Mouse (Mus musculus): ENCODE results near the gene Timm13. TPM values are rescaled to one million over a fixed set of nuclear protein-coding genes. Genes with fewer than 3 reads are reported as not detected.

Gene Timm13
- polyA plus RNA-seq, 1 experiment: 474 TPM

DNA sequence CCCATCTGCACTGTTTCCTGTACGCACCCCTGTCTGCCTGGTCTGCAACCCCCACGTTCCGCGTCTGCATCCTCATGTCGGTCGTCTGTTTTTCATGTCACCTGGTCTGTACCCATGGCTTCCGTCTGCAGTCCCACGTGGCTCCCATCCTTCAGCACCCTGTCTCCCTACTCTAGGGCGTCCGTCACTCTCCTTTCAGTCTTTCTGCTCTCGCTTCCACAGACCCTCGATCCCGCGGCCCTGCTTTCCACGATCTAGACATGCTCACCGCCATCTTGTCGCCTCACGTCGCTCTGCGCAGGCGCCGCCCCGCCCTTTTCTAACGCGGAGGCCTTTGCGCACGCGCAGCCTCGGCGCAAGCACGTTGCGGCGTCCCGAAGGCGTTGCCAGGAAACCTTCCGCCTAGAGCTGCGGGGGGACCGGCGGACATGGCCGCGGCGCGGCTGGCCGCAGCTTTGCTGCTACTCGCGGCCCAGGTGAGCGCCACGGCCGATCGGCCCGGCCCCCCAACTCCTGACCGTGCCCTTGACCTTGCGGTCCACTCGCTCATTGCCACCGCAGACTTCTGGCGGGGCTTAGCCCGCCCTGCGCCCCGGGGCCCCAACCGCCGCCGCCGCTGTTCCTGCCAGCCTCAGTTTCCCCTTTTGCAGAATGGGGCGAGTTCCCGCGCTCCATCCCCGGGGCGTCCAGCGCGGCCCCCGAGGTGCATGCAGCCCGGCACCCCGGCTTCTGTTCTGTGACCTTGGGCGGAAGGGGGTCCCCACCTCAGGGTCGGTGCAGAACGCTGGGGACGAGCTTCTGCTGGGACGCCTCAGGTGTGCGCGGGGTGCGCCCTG, 45.6 kb downstream of the Timm13 start, which contains the start of the genes Lsm7 and Sppl2b:
Gene Lsm7 (minus strand): TSS at position 297 of the 836 bp plus-strand sequence.
Gene Sppl2b (plus strand): TSS at position 363 of the 836 bp plus-strand sequence.
- under 1% methylated on average over 81 of the region's 81 CpGs for WGBS
- Histone ChIP-seq H3K4me3 (ENCODE audit: insufficient read depth, low read depth, low read length) (peak within 1 kb of the TSS; percentile 89), H3K4me1 (ENCODE audit: control insufficient read depth, insufficient read depth, low read length) (peaks cover 7% of the 10 kb centered on the region), H3K36me3 (ENCODE audit: control insufficient read depth, insufficient read depth, low read length) (no peaks in the 10 kb centered on the region), H3K27me3 (replicated peaks; ENCODE audit: control insufficient read depth, insufficient read depth, low read length) (no peaks in the 10 kb centered on the region), H3K27ac (ENCODE audit: insufficient read depth, low read depth, low read length) (no peak within 1 kb of the TSS)
- peak; percentile 97 for DNase-seq
- TF ChIP-seq POLR2A (IDR thresholded peaks at IDR 0.05; ENCODE audit: low read depth, low read length) (peak; percentile 85), CTCF (conservative IDR thresholded peaks at IDR 0.05; ENCODE audit: insufficient read depth, insufficient read length, low read depth, low read length) (no peak)

Other genes with a start within 250 kb of the Timm13 start
- 77.7 and 80.7 TPM in 2 replicates for gene Btbd2, start 243.9 kb downstream of the Timm13 start, polyA plus RNA-seq (2012; rRNA removed)
- 163 and 210 TPM in 2 replicates for gene Mknk2, start 222.9 kb downstream of the Timm13 start, polyA plus RNA-seq (2012; rRNA removed)
- 14.3 and 19.5 TPM in 2 replicates for gene Mob3a, start 199.0 kb downstream of the Timm13 start, polyA plus RNA-seq (2012; rRNA removed)
- gene Izumo4, start 198.8 kb downstream of the Timm13 start, polyA plus RNA-seq (2012; rRNA removed): 36.8 and 39.5 TPM in 2 replicates
- 87.7 and 105 TPM in 2 replicates for gene Ap3d1, start 158.7 kb downstream of the Timm13 start, polyA plus RNA-seq (2012; rRNA removed)
- 18.4 and 19.5 TPM in 2 replicates for gene Dot1l, start 145.8 kb downstream of the Timm13 start, polyA plus RNA-seq (2012; rRNA removed)
- gene Sf3a2, start 102.8 kb downstream of the Timm13 start, polyA plus RNA-seq (2012; rRNA removed): 22.6 and 23.1 TPM in 2 replicates
- 36.9 and 39.3 TPM in 2 replicates for gene Plekhj1, start 102.3 kb downstream of the Timm13 start, polyA plus RNA-seq (2012; rRNA removed)
- gene Amh, start 95.7 kb downstream of the Timm13 start, polyA plus RNA-seq (2012; rRNA removed): 0.17 and 0.23 TPM in 2 replicates
- gene Jsrp1, start 87.5 kb downstream of the Timm13 start, polyA plus RNA-seq (2012; rRNA removed): 0.20 and 3.2 TPM in 2 replicates
- gene Oaz1, start 74.3 kb downstream of the Timm13 start, polyA plus RNA-seq (2012; rRNA removed): 1,045 and 1,074 TPM in 2 replicates
- gene Lingo3, start 56.9 kb downstream of the Timm13 start, polyA plus RNA-seq (2012; rRNA removed): 0.03 and 0.09 TPM in 2 replicates
- gene Lsm7, start 45.8 kb downstream of the Timm13 start, polyA plus RNA-seq (2012; rRNA removed): 79.0 and 98.1 TPM in 2 replicates
- gene Sppl2b, start 45.7 kb downstream of the Timm13 start, polyA plus RNA-seq (2012; rRNA removed): 58.2 and 88.0 TPM in 2 replicates
- 0.33 and 0.52 TPM in 2 replicates for gene Tmprss9, start 29.1 kb downstream of the Timm13 start, polyA plus RNA-seq (2012; rRNA removed)
- 8.5 and 10.1 TPM in 2 replicates for gene Lmnb2, start 17.3 kb upstream of the Timm13 start, polyA plus RNA-seq (2012; rRNA removed)
- gene Gadd45b, start 29.1 kb upstream of the Timm13 start, polyA plus RNA-seq (2012; rRNA removed): 10.1 and 11.3 TPM in 2 replicates
- gene Gng7, start 114.0 kb upstream of the Timm13 start, polyA plus RNA-seq (2012; rRNA removed): 1.9 and 2.0 TPM in 2 replicates
- gene Diras1, start 124.7 kb upstream of the Timm13 start, polyA plus RNA-seq (2012; rRNA removed): 0.04 and 0.25 TPM in 2 replicates
- 37.5 and 39.6 TPM in 2 replicates for gene Slc39a3, start 136.5 kb upstream of the Timm13 start, polyA plus RNA-seq (2012; rRNA removed)
- 183 and 212 TPM in 2 replicates for gene Sgta, start 159.2 kb upstream of the Timm13 start, polyA plus RNA-seq (2012; rRNA removed)
- gene Thop1, start 169.1 kb upstream of the Timm13 start, polyA plus RNA-seq (2012; rRNA removed): 22.2 and 26.1 TPM in 2 replicates
- 0.20 and 0.52 TPM in 2 replicates for gene Creb3l3, start 197.9 kb upstream of the Timm13 start, polyA plus RNA-seq (2012; rRNA removed)
- 173 and 180 TPM in 2 replicates for gene Map2k2, start 204.9 kb upstream of the Timm13 start, polyA plus RNA-seq (2012; rRNA removed)
- gene Zbtb7a, start 234.3 kb upstream of the Timm13 start, polyA plus RNA-seq (2012; rRNA removed): 36.0 and 37.1 TPM in 2 replicates

All from kidney, adult 2 months (tissue).